ENCODE assay signal across 9 mouse cellular contexts in genomic region chr12:100127866-100128480, GRCm38 (mm10). TPM values are rescaled to one million over a fixed set of nuclear protein-coding genes. Genes with fewer than 3 reads are reported as not detected.
DNase-seq lines count a peak whose midpoint lies in the region; ATAC-seq and TF ChIP-seq lines count a peak whose summit lies in the region.
"Had no signal": no experiment of that assay in that cellular context is flagged by ENCODE, and none has a peak within 500 bp of the region (broad histone marks: within the 10 kb centered on the region; RNA-seq: fewer than 3 reads in every experiment).

No protein-coding gene starts in this region.

- H3K4me3 ChIP-seq in kidney, embryonic 15.5 days (replicated peaks) = no peak overlapping the region
- no peak overlapping the region for H3K4me3 ChIP-seq in lung, postnatal 0 days (ENCODE audit: low read depth, low read length)
- H3K4me3 ChIP-seq: forebrain, embryonic 10.5 days had no signal

- no peaks in the 10 kb centered on the region for H3K9me3 ChIP-seq in kidney, embryonic 15.5 days (replicated peaks)
- H3K9me3 ChIP-seq in lung, postnatal 0 days (ENCODE audit: low read length) = no peaks in the 10 kb centered on the region
- H3K9me3 ChIP-seq: forebrain, embryonic 10.5 days had no signal

- intact Hi-C loops in heart, postnatal 10 days (cut with DNase I) = no loop called here

- H3K27ac ChIP-seq in kidney, embryonic 15.5 days = peak overlapping the region; percentile 82
- peak overlapping the region; percentile 90 for H3K27ac ChIP-seq in lung, postnatal 0 days (ENCODE audit: low read length)
- H3K27ac ChIP-seq: forebrain, embryonic 10.5 days had no signal

- no peak overlapping the region for H3K9ac ChIP-seq in kidney, embryonic 15.5 days
- no peak overlapping the region for H3K9ac ChIP-seq in lung, postnatal 0 days (replicated peaks; ENCODE audit: low read depth)

- no peak for TF ChIP-seq CTCF in lung, postnatal 0 days (IDR thresholded peaks at IDR 0.05)

- no peaks in the 10 kb centered on the region for H3K27me3 ChIP-seq in kidney, embryonic 15.5 days
- H3K27me3 ChIP-seq in lung, postnatal 0 days (replicated peaks; ENCODE audit: insufficient read depth, low read length) = no peaks in the 10 kb centered on the region

- WGBS in kidney, embryonic 15.5 days = 28% methylated on average over 8 of the region's 8 CpGs
- WGBS in lung, postnatal 0 days = 20% methylated on average over 8 of the region's 8 CpGs

- TF ChIP-seq EP300 in lung, postnatal 0 days (IDR thresholded peaks at IDR 0.05) = peak; percentile 87

- no peak for DNase-seq in kidney, adult 18-20 months
- DNase-seq in forelimb bud, embryonic 11.5 days (ENCODE audit: low read depth, low spot score) = peak; percentile 46
- peak; percentile 52 to 66 for DNase-seq in heart, postnatal 10 days
- peak; percentile 91 for DNase-seq in lung, postnatal 0 days (ENCODE audit: low spot score)
- no peak for DNase-seq in T-cell, adult 2 months (ENCODE audit: low spot score)
- DNase-seq in adrenal gland, postnatal 10 days = no peak
- no peak for DNase-seq in right cerebral cortex, postnatal 25 days

- peaks cover 29% of the 10 kb centered on the region for H3K4me1 ChIP-seq in kidney, embryonic 15.5 days
- H3K4me1 ChIP-seq in lung, postnatal 0 days (ENCODE audit: insufficient read depth, low read depth, low read length) = peaks cover 5% of the 10 kb centered on the region; the same call in 1 of the 2 replicates
- H3K4me1 ChIP-seq: forebrain, embryonic 10.5 days had no signal

- H3K4me2 ChIP-seq in kidney, embryonic 15.5 days = no peak overlapping the region
- H3K4me2 ChIP-seq in lung, postnatal 0 days (replicated peaks; ENCODE audit: low read depth, low read length) = no peak overlapping the region

- ATAC-seq in kidney, embryonic 15.5 days (replicated peaks; ENCODE audit: low FRiP score) = no peak
- peak; percentile 83 for ATAC-seq in lung, postnatal 0 days

- H3K36me3 ChIP-seq in kidney, embryonic 15.5 days = peaks cover 91% of the 10 kb centered on the region
- H3K36me3 ChIP-seq in lung, postnatal 0 days (ENCODE audit: insufficient read depth, low read length) = peaks cover 48% of the 10 kb centered on the region

RNA-seq across cellular contexts. Expression of gene Psmc1, which starts 18.0 kb away (rescaled TPM):
- polyA plus RNA-seq in kidney, embryonic 15.5 days (2015; fragmentation: Nextera tagmentation; extraction: Ambion mirVana) = 302 and 304 TPM in 2 replicates
- total RNA-seq in heart, postnatal 10 days (2021) = 100 to 1,000 TPM; 141 to 147 TPM
- 155 and 160 TPM in 2 replicates for polyA plus RNA-seq in lung, postnatal 0 days (2015; fragmentation: Nextera tagmentation; extraction: Ambion mirVana)
- total RNA-seq in adrenal gland, postnatal 10 days (2021) = 100 to 1,000 TPM; 167 to 169 TPM

RNA-seq across cellular contexts. Expression of gene Nrde2, which starts 31.5 kb away (rescaled TPM):
- 18.4 and 18.9 TPM in 2 replicates for polyA plus RNA-seq in kidney, embryonic 15.5 days (2015; fragmentation: Nextera tagmentation; extraction: Ambion mirVana)
- 10 to 100 TPM; 12.5 to 14.2 TPM for total RNA-seq in heart, postnatal 10 days (2021)
- 10.8 and 11.1 TPM in 2 replicates for polyA plus RNA-seq in lung, postnatal 0 days (2015; fragmentation: Nextera tagmentation; extraction: Ambion mirVana)
- total RNA-seq in adrenal gland, postnatal 10 days (2021) = 10 to 100 TPM; 14.8 to 19.4 TPM

Comparison
In these comparisons a context has a peak if more than half of its experiments do, and no peak if none do; other contexts are left out.
1. DNase-seq: peak in forelimb bud, embryonic 11.5 days (single experiment), heart, postnatal 10 days (2 of 2) and lung, postnatal 0 days (single experiment); none in kidney, adult 18-20 months (single experiment), T-cell, adult 2 months (single experiment), adrenal gland, postnatal 10 days (single experiment) and right cerebral cortex, postnatal 25 days (single experiment).